Mouse (Mus musculus) C2C12 (cell line): Measurements from ENCODE around the gene Bcl2l10.

Experiments
- CEBPB ChIP-seq: IDR thresholded peaks from one replicate; pipeline ENCODE4 v1.6.1; 2011; ENCODE audit warnings: low read depth, mild to moderate bottlenecking, control low read depth, moderate library complexity
- CTCF ChIP-seq: IDR thresholded peaks from one replicate; pipeline ENCODE4 v1.5.1; 2011; ENCODE audit not compliant: control insufficient read depth, insufficient read depth, insufficient read length
- FOSL1 ChIP-seq: IDR thresholded peaks from one replicate; pipeline ENCODE4 v1.8.0; 2011; ENCODE audit warnings: mild to moderate bottlenecking, low read length; ENCODE audit not compliant: poor library complexity, insufficient read depth, severe bottlenecking
- MAX ChIP-seq: IDR thresholded peaks from one replicate; pipeline ENCODE4 v1.6.1; 2011; ENCODE audit warnings: mild to moderate bottlenecking, control low read depth
- MYOG ChIP-seq: IDR thresholded peaks from one replicate; pipeline ENCODE4 v1.6.1; 2011; ENCODE audit not compliant: control insufficient read depth, insufficient read length; ENCODE audit errors: extremely low read depth
- USF1 ChIP-seq: IDR thresholded peaks from one replicate; pipeline ENCODE4 v1.6.1; 2011; ENCODE audit warnings: low read depth, mild to moderate bottlenecking, control low read depth, moderate library complexity

- TF ChIP-seq CTCF (no peak), MYOG (no peak), MAX (no peak), USF1 (no peak), CEBPB (no peak), FOSL1 (no peak)
These were observed 21.2 kb downstream of the Bcl2l10 start for GRCm38 (mm10) chr9:75368779-75369178.
